Mouse (Mus musculus) induced T-regulatory cell, adult 2 months (primary cell): Measurements from ENCODE around the gene Bhlhe23.

ENCODE experiments used
- DNase-seq: peaks from one replicate; pipeline ENCODE4 v3.0.0-alpha.2; 2012; ENCODE audit warnings: low read depth

Bhlhe23 gene

GRCm38 (mm10) chr2:180776793-180777192, at the start of gene Bhlhe23:
Gene Bhlhe23, minus strand, starts transcription at chr2:180776900.
- DNase-seq: no peak

- no peak for DNase-seq
These were observed 48.6 kb upstream of the Bhlhe23 start for GRCm38 (mm10) chr2:180825147-180825941.

GRCm38 (mm10) chr2:180824724-180825123, 48.0 kb upstream of the Bhlhe23 start:
- DNase-seq: no peak

GRCm38 (mm10) chr2:180824061-180824460, 47.4 kb upstream of the Bhlhe23 start:
- no peak for DNase-seq

- DNase-seq: peak; percentile 20
These were observed 45.8 kb upstream of the Bhlhe23 start for GRCm38 (mm10) chr2:180822476-180822875.

- DNase-seq: no peak
These were observed 42.8 kb upstream of the Bhlhe23 start for GRCm38 (mm10) chr2:180819504-180819903.

- DNase-seq: no peak
These were observed 39.9 kb upstream of the Bhlhe23 start for GRCm38 (mm10) chr2:180816440-180817065.

GRCm38 (mm10) chr2:180813982-180814568, 37.4 kb upstream of the Bhlhe23 start:
- no peak for DNase-seq

GRCm38 (mm10) chr2:180811002-180811401, 34.3 kb upstream of the Bhlhe23 start:
- DNase-seq: no peak

- DNase-seq: no peak
These were observed 32.8 kb upstream of the Bhlhe23 start for GRCm38 (mm10) chr2:180809510-180809909.

GRCm38 (mm10) chr2:180805966-180806365, 29.3 kb upstream of the Bhlhe23 start:
- no peak for DNase-seq

- DNase-seq: peak; percentile 13
These were observed 19.3 kb upstream of the Bhlhe23 start for GRCm38 (mm10) chr2:180796008-180796407.

GRCm38 (mm10) chr2:180795597-180795996, 18.9 kb upstream of the Bhlhe23 start:
- no peak for DNase-seq

GRCm38 (mm10) chr2:180794422-180794821, 17.7 kb upstream of the Bhlhe23 start:
- no peak for DNase-seq

GRCm38 (mm10) chr2:180791674-180792073, 15.0 kb upstream of the Bhlhe23 start:
- DNase-seq: peak; percentile 63

GRCm38 (mm10) chr2:180788843-180789242, 12.1 kb upstream of the Bhlhe23 start:
- no peak for DNase-seq

- DNase-seq: no peak
These were observed 11.7 kb upstream of the Bhlhe23 start for GRCm38 (mm10) chr2:180788386-180788785.

- DNase-seq: no peak
These were observed 11.0 kb upstream of the Bhlhe23 start for GRCm38 (mm10) chr2:180787566-180788232.

GRCm38 (mm10) chr2:180786732-180787131, 10.0 kb upstream of the Bhlhe23 start:
- DNase-seq: peak; percentile 75

GRCm38 (mm10) chr2:180780282-180780681, 3.6 kb upstream of the Bhlhe23 start:
- no peak for DNase-seq

GRCm38 (mm10) chr2:180779226-180780104, 2.8 kb upstream of the Bhlhe23 start:
- DNase-seq: peak; percentile 77
